Mouse (Mus musculus): ENCODE results near the gene Tuft1.
"Not testable (repeated sequence)": the region's sequence is repeated elsewhere in the genome, so short reads cannot be mapped to it uniquely, and the experiment has no call there.

Gene Tuft1

DNA sequence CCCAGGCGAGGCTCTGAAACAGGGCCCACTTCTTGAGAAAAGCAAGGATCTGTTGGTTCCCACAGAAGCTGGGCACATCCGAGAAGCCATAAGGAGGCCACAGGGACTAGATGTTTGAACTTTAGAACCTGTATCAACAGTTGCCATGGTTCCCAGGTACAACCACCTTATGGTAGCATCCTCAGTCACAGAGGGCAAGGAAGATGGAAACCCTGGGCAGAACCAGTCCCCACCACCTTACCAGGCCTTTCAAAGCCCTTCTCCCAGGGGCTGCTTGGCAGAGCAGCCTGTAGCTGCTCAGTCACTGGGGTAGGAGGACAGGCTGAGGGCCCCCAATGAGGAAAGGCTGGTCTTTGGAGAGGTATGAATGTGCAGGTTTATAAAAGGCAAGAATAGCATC is 2.2 kb upstream of the Tuft1 start:
- CTCF ChIA-PET, result not testable (repeated sequence)

DNA sequence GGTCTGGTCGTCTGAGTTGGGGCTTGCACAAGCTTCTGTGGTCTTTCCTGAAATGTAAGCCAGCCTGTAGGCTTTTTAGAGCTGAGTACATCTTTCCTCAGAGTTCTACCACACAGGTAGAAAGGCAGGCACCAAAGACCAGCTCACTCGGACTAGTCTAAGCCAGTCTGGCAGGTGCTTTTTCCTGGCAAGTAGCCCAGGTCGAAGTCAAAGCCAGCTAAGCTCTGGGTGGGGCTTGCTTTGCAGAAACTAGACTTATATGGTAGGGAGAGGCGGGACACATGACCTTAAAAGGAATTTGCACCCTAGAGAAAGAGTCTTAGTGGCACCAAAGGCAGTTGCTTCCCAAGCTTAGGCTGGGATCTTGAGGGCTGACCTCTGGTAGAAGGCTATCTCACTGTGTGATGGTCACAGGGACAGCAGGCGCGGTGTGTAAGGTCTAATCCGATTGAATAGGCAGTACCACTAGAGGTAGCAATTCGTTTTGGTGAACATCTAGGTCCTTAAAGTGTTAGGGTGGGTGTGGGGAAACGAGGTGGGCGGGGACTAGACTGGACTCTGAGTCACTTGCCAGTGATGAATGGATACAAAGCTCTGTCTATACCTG is 573 bp upstream of the Tuft1 start:
- CTCF ChIA-PET, result not testable (repeated sequence)

DNA sequence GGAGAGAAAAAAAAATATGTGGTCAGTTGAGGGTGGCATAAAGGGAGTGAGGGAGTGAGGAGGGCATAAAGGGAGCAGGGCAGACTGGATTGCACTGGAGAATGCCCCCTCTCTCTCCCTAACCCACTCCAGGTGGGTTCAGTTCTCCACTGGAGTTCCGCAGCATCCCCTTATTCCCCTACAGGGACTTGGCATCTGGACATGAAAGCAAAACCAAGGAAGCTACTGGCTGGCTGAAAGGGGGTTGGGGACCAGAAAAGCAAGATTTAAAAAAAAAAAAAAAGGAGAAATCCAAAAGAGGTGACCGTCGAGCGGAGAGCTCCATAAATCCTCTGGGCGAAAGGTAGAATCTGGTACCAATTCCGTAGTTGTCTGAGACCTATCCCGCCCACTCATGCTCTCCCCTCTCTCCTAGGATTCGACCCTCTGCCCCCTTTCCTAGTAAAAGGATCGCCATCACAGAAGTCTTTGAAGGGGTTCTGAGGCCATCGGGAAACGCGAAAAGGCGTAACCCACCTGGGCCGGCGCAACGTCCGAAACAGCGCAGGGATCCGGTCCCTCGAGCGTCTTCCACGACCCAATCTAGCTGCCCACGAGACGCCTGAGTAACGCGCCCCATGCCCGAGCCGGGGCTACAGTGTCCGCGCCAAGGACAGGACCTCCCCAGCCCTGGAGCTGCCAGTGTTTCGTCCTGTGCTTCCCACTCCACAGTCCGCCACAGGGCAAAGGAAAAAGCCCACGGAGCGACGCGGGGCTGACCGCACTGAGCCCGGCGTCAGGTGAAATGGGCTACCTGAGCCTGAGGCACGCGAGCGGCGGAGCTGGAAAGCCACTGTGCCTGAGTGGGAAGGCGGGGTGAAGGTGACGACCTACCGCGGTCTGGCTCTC is 576 bp downstream of the Tuft1 start:
- CTCF ChIA-PET, result not testable (repeated sequence)

GRCm38 (mm10) chr3:94653967-94654366 is 4.7 kb downstream of the Tuft1 start:
- CTCF ChIA-PET, result not testable (repeated sequence)

DNA sequence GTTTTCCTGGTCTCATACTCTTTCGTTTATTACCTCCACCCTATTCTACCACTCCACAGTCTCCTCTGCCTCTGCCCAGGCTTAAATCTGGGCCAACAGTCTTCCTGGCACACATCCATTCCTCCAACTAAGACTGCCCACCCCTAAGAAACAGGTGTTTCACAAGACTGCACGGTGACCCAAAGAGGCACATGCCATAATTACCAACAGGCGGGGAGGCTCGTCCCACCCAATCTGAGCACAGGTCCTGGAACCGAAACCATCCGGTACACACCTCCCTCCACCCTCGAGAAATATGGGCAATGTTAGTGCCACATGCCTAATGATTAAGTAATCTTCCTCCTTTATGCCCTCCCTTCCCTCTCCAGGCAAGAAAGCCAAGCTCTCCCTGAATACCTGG is 8.3 kb downstream of the Tuft1 start:
- CTCF ChIA-PET, result no interaction called here

DNA sequence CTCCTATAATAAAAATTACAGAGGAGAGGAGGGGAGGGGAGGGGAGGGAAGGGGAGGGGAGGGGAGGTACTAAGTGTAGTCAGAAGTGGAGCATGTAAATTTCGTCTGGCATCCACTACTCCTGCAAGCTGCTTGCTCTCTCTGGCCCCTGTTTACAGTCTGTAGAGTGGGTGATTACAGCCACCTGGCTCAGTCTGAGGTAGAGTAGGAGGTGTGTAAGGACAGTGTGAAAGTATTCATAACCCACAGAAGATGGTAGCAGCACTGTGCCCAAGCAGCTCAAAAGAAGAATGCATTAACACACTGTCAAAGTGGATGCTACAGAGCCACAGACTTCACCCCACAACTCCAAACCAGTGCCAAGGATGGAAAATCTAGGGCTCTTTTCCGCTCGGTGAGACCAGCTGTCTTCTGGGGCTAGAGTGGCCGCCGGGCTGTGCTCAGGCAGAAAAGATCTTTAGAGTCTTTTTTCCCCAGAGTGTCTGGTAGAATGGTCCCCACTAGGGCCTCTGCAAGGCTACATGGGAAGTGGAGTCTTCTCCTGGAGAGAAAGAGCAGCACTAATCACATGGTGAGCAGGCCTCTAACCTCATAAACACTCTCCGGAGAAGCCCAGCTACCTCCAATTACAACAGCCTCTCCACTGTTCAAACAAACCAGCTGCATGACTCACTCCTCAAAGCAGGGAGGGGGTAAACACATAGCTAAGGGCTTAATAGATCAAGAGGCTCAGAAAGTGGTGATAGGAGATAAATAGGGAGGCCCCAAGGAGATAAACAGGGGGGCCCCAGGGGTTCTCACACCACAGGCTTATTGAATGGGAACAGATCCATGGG is 9.7 kb downstream of the Tuft1 start:
- CTCF ChIA-PET, result no interaction called here

DNA sequence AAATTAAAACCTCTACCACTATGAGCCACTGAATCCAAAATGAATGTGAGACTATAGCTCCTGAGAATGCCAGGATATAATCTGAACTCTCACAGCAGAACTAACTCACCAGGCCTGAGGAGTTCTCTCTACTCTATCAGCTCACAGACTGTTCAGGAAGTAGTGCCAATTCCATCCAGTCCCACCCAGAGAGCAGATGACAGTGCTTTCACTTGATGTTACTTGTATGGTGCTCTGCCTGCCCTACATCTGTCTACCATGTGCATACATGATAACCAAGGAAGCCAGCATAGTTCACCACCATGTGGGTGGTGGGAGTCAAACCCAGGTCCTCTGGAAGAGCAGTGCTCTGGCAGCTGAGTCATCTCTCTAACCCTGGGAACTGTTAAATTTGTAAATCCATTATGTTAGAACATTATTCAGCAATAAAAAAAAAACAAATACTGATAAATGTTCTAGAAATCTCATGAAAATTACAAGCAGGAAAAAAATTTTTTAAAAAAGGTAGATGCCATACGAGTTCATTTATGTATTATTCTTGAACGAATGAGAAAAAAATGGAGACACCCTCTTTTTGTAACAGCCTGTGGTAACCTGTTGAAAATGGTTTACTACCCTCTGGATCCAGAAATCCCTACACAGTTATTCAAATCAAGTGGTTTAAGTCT is 16.0 kb downstream of the Tuft1 start, which contains the start of gene Gm10972:
Gene Gm10972 (plus strand): TSS at position 618 of the 668 bp plus-strand sequence.
- CTCF ChIA-PET, result not testable (repeated sequence)

DNA sequence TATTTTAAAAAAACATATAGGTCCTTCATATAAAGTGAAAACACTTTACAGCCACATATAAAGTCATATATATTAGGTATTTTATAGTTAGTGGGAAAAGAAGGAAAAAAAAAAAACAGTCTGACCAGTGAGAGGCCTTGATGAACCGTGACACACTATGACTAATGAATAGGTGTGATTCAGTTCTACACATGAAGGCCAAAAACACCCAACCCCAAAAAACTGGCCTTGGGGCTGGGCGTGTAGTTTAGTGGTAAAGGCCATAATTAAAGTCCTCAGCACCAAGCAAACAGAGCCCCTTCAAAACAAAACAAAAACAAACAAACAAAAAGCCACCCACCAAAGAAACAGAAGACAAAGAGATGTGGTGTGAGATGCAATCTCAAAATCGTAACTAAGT is 28.8 kb downstream of the Tuft1 start:
- CTCF ChIA-PET, result no interaction called here

DNA sequence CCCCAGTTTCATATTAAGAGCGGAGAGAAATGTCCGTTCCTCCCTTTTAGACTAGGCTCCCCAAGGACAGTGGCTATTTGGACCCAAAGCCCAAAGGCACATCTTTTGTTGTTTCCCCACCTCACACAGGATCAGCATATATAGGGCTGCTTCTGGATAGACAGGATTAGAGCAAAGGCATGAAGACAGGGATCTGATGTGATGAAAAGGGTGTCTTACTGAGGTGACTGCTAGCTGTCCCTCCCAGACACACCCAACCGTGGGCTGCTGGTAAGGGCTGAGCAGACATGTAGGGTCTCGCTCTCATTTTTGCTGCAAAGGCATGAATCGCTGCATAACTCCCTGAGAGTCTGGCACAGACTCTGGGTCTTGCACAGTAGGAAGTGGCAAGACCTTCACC is 30.0 kb downstream of the Tuft1 start:
- CTCF ChIA-PET, result no interaction called here

- CTCF ChIA-PET, result no interaction called here
Observed at GRCm38 (mm10) chr3:94624281-94624680, 34.4 kb downstream of the Tuft1 start.

- CTCF ChIA-PET, result no interaction called here
Observed at GRCm38 (mm10) chr3:94622550-94622949, 36.1 kb downstream of the Tuft1 start.

- CTCF ChIA-PET, result no interaction called here
Observed at GRCm38 (mm10) chr3:94621740-94622507, 36.7 kb downstream of the Tuft1 start.

DNA sequence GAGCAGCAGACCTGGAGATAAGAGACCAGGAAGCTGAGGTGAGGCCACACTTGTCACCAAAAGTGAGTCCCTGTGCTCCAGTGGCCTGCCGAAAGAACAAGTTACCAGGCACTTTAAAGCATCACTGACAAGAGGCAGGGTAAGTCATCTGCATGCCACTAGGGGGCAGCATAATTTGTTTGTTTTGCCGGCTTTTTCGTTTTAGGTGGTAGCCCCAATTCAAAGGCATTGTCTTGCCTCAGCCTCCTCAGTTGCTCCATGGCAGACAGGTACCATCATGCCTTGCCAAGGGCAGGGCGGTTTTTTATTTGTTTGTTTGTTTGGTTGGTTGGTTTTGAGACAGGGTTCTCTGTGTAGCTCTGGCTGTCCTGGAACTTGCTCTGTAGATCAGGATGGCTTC is 42.0 kb downstream of the Tuft1 start:
- CTCF ChIA-PET, result no interaction called here

DNA sequence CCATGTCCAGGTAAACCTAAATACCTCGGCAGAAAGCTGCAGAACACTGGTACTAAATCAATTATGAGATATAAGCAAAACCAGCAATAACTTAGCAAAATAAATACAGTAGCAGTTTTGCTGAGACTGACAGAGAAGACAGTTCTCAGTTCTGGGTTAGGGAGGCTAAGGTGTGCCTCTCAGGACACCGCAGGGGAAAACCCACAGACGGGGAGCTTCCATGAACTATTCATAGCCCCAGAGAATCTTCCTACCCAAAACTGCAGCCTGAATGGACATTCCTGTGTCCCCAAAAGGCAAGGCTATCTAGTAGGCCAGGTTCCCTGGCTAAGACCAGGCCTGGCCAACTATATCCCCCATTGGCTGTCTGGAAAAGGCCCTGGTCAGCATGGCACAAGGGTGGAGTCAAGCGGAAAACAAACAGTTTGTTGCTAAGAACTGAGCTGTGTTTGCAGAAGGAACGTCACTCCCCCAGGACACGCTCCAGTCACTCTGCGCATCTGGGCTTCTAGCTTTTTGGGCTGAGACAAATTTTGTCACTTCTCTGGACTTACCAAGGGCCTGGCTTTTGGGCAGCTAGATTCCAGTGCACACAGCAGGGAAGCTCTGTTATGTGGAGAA is 45.3 kb downstream of the Tuft1 start:
- CTCF ChIA-PET, result interaction anchor here (0.6 kb wide), 1 partner anchor 235 kb away, joined by 8 read pairs; no protein-coding TSS in a partner anchor

DNA sequence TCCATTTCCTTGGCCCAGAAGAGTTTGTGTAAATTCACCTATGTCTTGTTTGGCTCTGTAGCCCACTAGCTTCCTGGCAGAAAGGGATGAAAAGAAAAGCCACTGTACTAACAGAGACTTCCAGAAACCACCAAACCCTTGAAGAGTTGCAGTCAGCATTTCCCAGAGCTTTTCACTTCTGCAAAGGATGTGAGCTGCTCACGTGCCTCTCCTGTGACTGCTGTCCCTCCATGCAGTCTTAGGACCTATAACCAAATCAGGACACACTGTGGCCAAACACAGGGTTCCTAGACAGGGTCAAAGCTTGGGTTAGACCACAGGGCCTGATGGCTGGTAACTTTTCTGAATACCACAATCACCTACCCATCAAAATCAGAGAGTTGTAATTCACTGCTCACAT is 46.4 kb downstream of the Tuft1 start:
- CTCF ChIA-PET, result no interaction called here

DNA sequence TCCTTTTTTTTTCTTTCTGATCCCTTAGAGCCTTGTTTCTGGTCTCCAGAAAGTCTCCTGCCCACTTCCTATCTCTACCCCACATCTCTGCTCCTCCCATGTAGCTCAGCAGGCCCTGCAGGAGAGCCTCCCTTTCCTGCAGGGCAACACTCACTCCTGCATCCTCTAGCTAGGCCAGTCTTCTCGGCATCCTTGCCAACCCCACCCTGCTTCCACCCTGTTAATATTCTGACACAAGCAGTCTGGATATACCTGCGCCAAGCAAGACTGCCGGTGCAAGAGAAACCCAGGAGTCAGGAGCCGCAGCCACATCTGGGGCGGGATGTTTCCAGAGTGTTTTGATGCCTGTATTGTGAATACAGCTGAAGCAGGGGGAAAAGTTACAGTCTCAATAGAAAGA is 46.8 kb downstream of the Tuft1 start:
- CTCF ChIA-PET, result interaction anchor here (0.8 kb wide), 1 partner anchor 10 kb away, joined by 3 read pairs; no protein-coding TSS in a partner anchor

DNA sequence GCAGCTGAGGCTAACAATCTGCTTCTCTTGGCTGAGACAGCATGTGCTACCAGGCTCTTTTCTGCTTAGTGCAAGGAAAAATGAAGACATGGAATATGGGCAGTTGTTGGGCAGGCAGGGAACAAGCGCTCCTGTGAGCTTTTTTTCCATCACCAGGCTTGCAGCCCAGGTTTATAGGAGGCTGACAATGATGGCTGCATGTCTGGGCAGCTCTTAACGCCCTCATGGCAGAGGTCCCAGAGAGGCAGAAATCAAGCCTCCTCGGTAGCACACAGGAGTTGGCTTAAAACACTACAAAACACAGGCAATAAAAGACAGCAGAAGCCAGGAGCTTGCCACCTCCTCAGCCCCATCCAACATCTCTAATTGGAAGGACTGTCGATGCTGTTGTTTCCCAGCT is 47.3 kb downstream of the Tuft1 start:
- CTCF ChIA-PET, result interaction anchor here (0.8 kb wide), 1 partner anchor 10 kb away, joined by 3 read pairs; no protein-coding TSS in a partner anchor

DNA sequence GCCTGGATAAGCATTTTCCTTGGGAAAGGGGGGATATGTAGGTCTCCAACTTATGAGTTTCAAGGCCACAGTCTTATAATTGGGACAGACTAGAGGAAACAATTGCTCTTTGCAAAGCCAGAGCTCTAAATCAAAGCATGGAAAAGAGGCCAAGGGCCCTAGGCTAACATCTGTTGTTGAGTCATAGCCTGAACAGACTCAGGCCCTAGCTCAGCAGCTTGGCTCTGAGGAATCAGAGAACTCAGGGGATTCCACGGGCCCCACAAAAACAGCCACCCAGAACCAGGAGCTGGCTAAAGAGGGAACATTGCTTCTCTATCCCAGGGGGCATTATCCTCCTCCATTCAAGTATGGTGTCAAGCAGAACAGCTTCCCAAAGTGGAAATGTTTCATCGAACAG is 48.1 kb downstream of the Tuft1 start:
- CTCF ChIA-PET, result no interaction called here

- CTCF ChIA-PET, result no interaction called here
Observed at GRCm38 (mm10) chr3:94609621-94610020, 49.1 kb downstream of the Tuft1 start.

- CTCF ChIA-PET, result interaction anchor here (0.7 to 1.0 kb wide), 2 partner anchors 10 to 239 kb away, joined by 3 read pairs; no protein-coding TSS in a partner anchor
Observed at GRCm38 (mm10) chr3:94601959-94602358, 56.7 kb downstream of the Tuft1 start.
